Mouse (Mus musculus) MEL (cell line): ENCODE measurements around the gene Cmss1. TPM values are rescaled to one million over a fixed set of nuclear protein-coding genes. Genes with fewer than 3 reads are reported as not detected.

Experiments used
- DNase-seq: peaks from one replicate; pipeline ENCODE4 v3.0.0; 2011; ENCODE audit warnings: low read depth, low spot score
- H3K27ac ChIP-seq: 2 replicates; pipeline ENCODE4 v1.5.1; 2012; ENCODE audit warnings: low read depth, mild to moderate bottlenecking, control low read depth, low read length, moderate library complexity; ENCODE audit not compliant: control insufficient read depth
- H3K27me3 ChIP-seq, 2 experiments: fragments of 150-350 bp in 1 of 2; sonication (generic) in 1 of 2; 2 replicates each; pipeline ENCODE4 v1.6.1; 2012; ENCODE audit warnings: low read length in 2 of 2, mild to moderate bottlenecking in 2 of 2, improper control_type of control experiment in 1 of 2, moderate library complexity in 1 of 2; ENCODE audit not compliant: insufficient read depth in 2 of 2, control insufficient read depth in 1 of 2
- H3K36me3 ChIP-seq, 2 experiments: 2 replicates each; pipeline ENCODE4 v1.6.1; 2012 to 2014; ENCODE audit warnings: low read length in 2 of 2, improper control_type of control experiment in 1 of 2, inconsistent platforms in 1 of 2, mild to moderate bottlenecking in 1 of 2; ENCODE audit not compliant: insufficient read depth in 2 of 2, control insufficient read depth in 1 of 2
- H3K4me1 ChIP-seq, 2 experiments: fragments of 150-350 bp in 1 of 2; sonication (generic) in 1 of 2; 2 replicates each; pipeline ENCODE4 v1.6.1; 2012; ENCODE audit warnings: low read length in 2 of 2, improper control_type of control experiment in 1 of 2, mild to moderate bottlenecking in 1 of 2; ENCODE audit not compliant: insufficient read depth in 2 of 2, control insufficient read depth in 1 of 2
- H3K4me3 ChIP-seq, 2 experiments: fragments of 150-350 bp in 1 of 2; sonication (generic) in 1 of 2; 2 replicates each; pipeline ENCODE4 v1.5.1; 2012; ENCODE audit warnings: low read depth in 2 of 2, low read length in 2 of 2, mild to moderate bottlenecking in 2 of 2, moderate library complexity in 2 of 2, control low read depth in 1 of 2, improper control_type of control experiment in 1 of 2; ENCODE audit not compliant: control insufficient read depth in 1 of 2, insufficient read depth in 1 of 2
- H3K79me2 ChIP-seq: 2 replicates; pipeline ENCODE4 v1.6.1; 2012; ENCODE audit warnings: mild to moderate bottlenecking, low read length, moderate library complexity; ENCODE audit not compliant: control insufficient read depth, poor library complexity, insufficient read depth
- H3K9ac ChIP-seq: 2 replicates; pipeline ENCODE4 v1.6.1; 2012; ENCODE audit warnings: low read depth, mild to moderate bottlenecking, control low read depth, low read length, moderate library complexity; ENCODE audit not compliant: control insufficient read depth, poor library complexity, severe bottlenecking
- H3K9me3 ChIP-seq: fragments of 150-350 bp; sonication (generic); replicated peaks from 2 replicates; pipeline ENCODE4 v1.6.1; 2012; ENCODE audit warnings: mild to moderate bottlenecking, low read length, improper control_type of control experiment, moderate library complexity; ENCODE audit not compliant: insufficient read depth
- CHD1 ChIP-seq: IDR thresholded peaks from 2 replicates; pipeline ENCODE4 v1.6.1; 2012; ENCODE audit warnings: low read depth, mild to moderate bottlenecking, inconsistent platforms, low read length, improper control_type of control experiment
- CHD2 ChIP-seq: IDR thresholded peaks from 2 replicates; pipeline ENCODE4 v1.6.1; 2011; ENCODE audit warnings: low read length, improper control_type of control experiment
- E2F4 ChIP-seq: IDR thresholded peaks from 2 replicates; pipeline ENCODE4 v1.6.1; 2011; ENCODE audit warnings: low read depth, low read length, improper control_type of control experiment, borderline replicate concordance
- ELF1 ChIP-seq: IDR thresholded peaks from 2 replicates; pipeline ENCODE4 v1.6.1; 2014; ENCODE audit warnings: low read depth, mild to moderate bottlenecking, inconsistent platforms, low read length, improper control_type of control experiment, moderate library complexity
- ETS1 ChIP-seq: IDR thresholded peaks from 2 replicates; pipeline ENCODE4 v1.6.1; 2012; ENCODE audit warnings: low read depth, mild to moderate bottlenecking, inconsistent platforms, low read length, improper control_type of control experiment, moderate library complexity
- GABPA ChIP-seq: IDR thresholded peaks from 2 replicates; pipeline ENCODE4 v1.6.1; 2012; ENCODE audit warnings: low read depth, mild to moderate bottlenecking, inconsistent platforms, low read length, improper control_type of control experiment, moderate library complexity
- GATA1 ChIP-seq: IDR thresholded peaks from 2 replicates; pipeline ENCODE4 v1.6.1; 2011; ENCODE audit warnings: low read depth, low read length, improper control_type of control experiment
- HCFC1 ChIP-seq: IDR thresholded peaks from 2 replicates; pipeline ENCODE4 v1.6.1; 2012; ENCODE audit warnings: low read depth, mild to moderate bottlenecking, inconsistent platforms, low read length, improper control_type of control experiment, moderate library complexity
- MAFK ChIP-seq: IDR thresholded peaks from 2 replicates; pipeline ENCODE4 v1.6.1; 2011; ENCODE audit warnings: low read depth, mild to moderate bottlenecking, low read length, improper control_type of control experiment, borderline replicate concordance
- MAX ChIP-seq: IDR thresholded peaks from 2 replicates; pipeline ENCODE4 v1.6.1; 2011; ENCODE audit warnings: low read length, improper control_type of control experiment
- MAZ ChIP-seq: IDR thresholded peaks from 2 replicates; pipeline ENCODE4 v1.6.1; 2012; ENCODE audit warnings: low read depth, mild to moderate bottlenecking, inconsistent platforms, low read length, improper control_type of control experiment
- MEF2A ChIP-seq: IDR thresholded peaks from 2 replicates; pipeline ENCODE4 v1.6.1; 2014; ENCODE audit warnings: low read depth, mild to moderate bottlenecking, inconsistent platforms, low read length, improper control_type of control experiment; ENCODE audit not compliant: poor library complexity, insufficient replicate concordance, severe bottlenecking; ENCODE audit errors: extremely low read depth
- MYB ChIP-seq: IDR thresholded peaks from 2 replicates; pipeline ENCODE4 v1.6.1; 2011; ENCODE audit warnings: mild to moderate bottlenecking, low read depth, low read length, improper control_type of control experiment
- NRF1 ChIP-seq: IDR thresholded peaks from 2 replicates; pipeline ENCODE4 v1.6.1; 2014; ENCODE audit warnings: low read depth, mild to moderate bottlenecking, inconsistent platforms, low read length, improper control_type of control experiment, moderate library complexity; ENCODE audit not compliant: poor library complexity, insufficient read depth, severe bottlenecking
- POLR2A ChIP-seq, 2 experiments: IDR thresholded peaks; 2 replicates each; pipeline ENCODE4 v1.6.1; 2011 to 2012; ENCODE audit warnings: low read length in 2 of 2, mild to moderate bottlenecking in 2 of 2, control low read depth in 1 of 2, improper control_type of control experiment in 1 of 2, low read depth in 1 of 2, moderate library complexity in 1 of 2; ENCODE audit not compliant: control insufficient read depth in 1 of 2, insufficient read depth in 1 of 2, poor library complexity in 1 of 2
- POLR2AphosphoS2 ChIP-seq: IDR thresholded peaks from 2 replicates; pipeline ENCODE4 v1.6.1; 2011; ENCODE audit warnings: low read length, improper control_type of control experiment
- POLR2AphosphoS5 ChIP-seq: IDR thresholded peaks from 2 replicates; pipeline ENCODE4 v1.6.1; 2012; ENCODE audit warnings: low read depth, borderline replicate concordance, mild to moderate bottlenecking, inconsistent platforms, low read length, moderate library complexity, mixed read lengths
- RAD21 ChIP-seq: IDR thresholded peaks from 2 replicates; pipeline ENCODE4 v1.6.1; 2011; ENCODE audit warnings: mild to moderate bottlenecking, low read depth, low read length, improper control_type of control experiment
- SMC3 ChIP-seq: IDR thresholded peaks from 2 replicates; pipeline ENCODE4 v1.6.1; 2011; ENCODE audit warnings: low read depth, low read length, improper control_type of control experiment
- TAL1 ChIP-seq: IDR thresholded peaks from 2 replicates; pipeline ENCODE4 v1.6.1; 2012; ENCODE audit warnings: mild to moderate bottlenecking, inconsistent platforms, low read length, moderate library complexity, mixed read lengths
- TBP ChIP-seq: IDR thresholded peaks from 2 replicates; pipeline ENCODE4 v1.8.0; 2011; ENCODE audit warnings: low read depth, low read length, improper control_type of control experiment
- TCF12 ChIP-seq: IDR thresholded peaks from 2 replicates; pipeline ENCODE4 v1.6.1; 2014; ENCODE audit warnings: low read depth, mild to moderate bottlenecking, inconsistent platforms, low read length, improper control_type of control experiment, moderate library complexity
- USF1 ChIP-seq: IDR thresholded peaks from 2 replicates; pipeline ENCODE4 v1.6.1; 2014; ENCODE audit warnings: low read depth, mild to moderate bottlenecking, inconsistent platforms, low read length, improper control_type of control experiment, moderate library complexity
- ZKSCAN1 ChIP-seq: IDR thresholded peaks from 2 replicates; pipeline ENCODE4 v1.6.1; 2012; ENCODE audit warnings: low read depth, mild to moderate bottlenecking, inconsistent platforms, low read length, improper control_type of control experiment, moderate library complexity
- polyA plus RNA-seq, 2 experiments: library from polyadenylated mRNA; stranded (reverse) in 1 of 2; unstranded in 1 of 2; fragments of >175 nt in 1 of 2; fragments of >200 nt in 1 of 2; gene quantifications; 2 replicates each; pipeline versions ENCODE4 v1.2.1 to v1.2.4; 2012; ENCODE audit warnings: low replicate concordance in 2 of 2, low read depth in 1 of 2; ENCODE audit not compliant: insufficient read length in 2 of 2, insufficient read depth in 1 of 2, missing spikeins in 1 of 2
- total RNA-seq: library from RNA; depleted of rRNA; stranded (reverse); fragments of 300-350 nt; gene quantifications from 2 replicates; pipeline ENCODE4 v1.2.3, GENCODE M21; 2012

Gene Cmss1
- total and polyA plus RNA-seq, 3 experiments, result 80.9 to 94.7 TPM; not detected in 1

- TF ChIP-seq CHD2, result no peak
- TF ChIP-seq MAX, result no peak
- TF ChIP-seq ELF1, result no peak
- Histone ChIP-seq H3K9ac (no peak overlapping the region), H3K9me3 (no peaks in the 10 kb centered on the region), H3K79me2 (no peaks in the 10 kb centered on the region), H3K4me1 (no peaks in the 10 kb centered on the region), H3K4me3 (no peak overlapping the region), H3K36me3 (no peaks in the 10 kb centered on the region), H3K27me3 (no peaks in the 10 kb centered on the region), H3K27ac (no peak overlapping the region)
- no peak for DNase-seq
Observed at GRCm38 (mm10) chr16:57349039-57349438, 257.6 kb downstream of the Cmss1 start.

GRCm38 (mm10) chr16:57346258-57346657, 260.4 kb downstream of the Cmss1 start:
- DNase-seq, result no peak
- no peak overlapping the region for H3K27ac ChIP-seq
- no peaks in the 10 kb centered on the region for H3K79me2 ChIP-seq
- no peak overlapping the region for H3K4me3 ChIP-seq
- no peaks in the 10 kb centered on the region for H3K4me1 ChIP-seq
- H3K9me3 ChIP-seq, result no peaks in the 10 kb centered on the region
- H3K9ac ChIP-seq, result no peak overlapping the region
- TF ChIP-seq CHD1, result no peak
- no peak for TF ChIP-seq GABPA
- no peak for TF ChIP-seq RAD21
- no peak for TF ChIP-seq TAL1
- no peak for TF ChIP-seq NRF1
- TF ChIP-seq GATA1, result no peak
- TF ChIP-seq POLR2AphosphoS2, result no peak
- no peak for TF ChIP-seq MYB
- TF ChIP-seq HCFC1, result no peak
- H3K36me3 ChIP-seq, result no peaks in the 10 kb centered on the region
- no peaks in the 10 kb centered on the region for H3K27me3 ChIP-seq

GRCm38 (mm10) chr16:57340613-57340898, 266.1 kb downstream of the Cmss1 start:
- no peak overlapping the region for H3K4me3 ChIP-seq
- H3K79me2 ChIP-seq, result no peaks in the 10 kb centered on the region
- H3K9me3 ChIP-seq, result no peaks in the 10 kb centered on the region
- H3K4me1 ChIP-seq, result no peaks in the 10 kb centered on the region
- no peak overlapping the region for H3K9ac ChIP-seq
- H3K36me3 ChIP-seq, result no peaks in the 10 kb centered on the region
- no peaks in the 10 kb centered on the region for H3K27me3 ChIP-seq
- H3K27ac ChIP-seq, result no peak overlapping the region
- TF ChIP-seq TBP, result no peak
- no peak for TF ChIP-seq POLR2A (IDR thresholded peaks at IDR 0.05; ENCODE audit: control insufficient read depth in 1 of 2, insufficient read depth in 1 of 2, low read depth in 1 of 2, low read length in 2 of 2, poor library complexity in 1 of 2)
- TF ChIP-seq ELF1, result no peak
- no peak for TF ChIP-seq POLR2AphosphoS5
- no peak for TF ChIP-seq E2F4
- TF ChIP-seq MEF2A, result no peak
- no peak for TF ChIP-seq SMC3
- TF ChIP-seq NRF1, result no peak
- TF ChIP-seq MAZ, result no peak
- TF ChIP-seq ZKSCAN1, result no peak
- no peak for TF ChIP-seq TAL1
- TF ChIP-seq TCF12, result no peak
- no peak for TF ChIP-seq MAX
- TF ChIP-seq USF1, result no peak
- TF ChIP-seq MAFK, result no peak
- TF ChIP-seq HCFC1, result no peak
- TF ChIP-seq ETS1, result no peak
- DNase-seq, result no peak
